Mouse (Mus musculus) left cerebral cortex, adult 2 months (tissue): ENCODE measurements around the gene Stox2. TPM values are rescaled to one million over a fixed set of nuclear protein-coding genes. Genes with fewer than 3 reads are reported as not detected.
A peak's percentile ranks its signal among the peaks of the same experiment; 100 is the strongest.

Experiments
- DNase-seq, 2 experiments: peaks; one replicate each; pipeline ENCODE4 v3.0.0; 2021 to 2022; ENCODE audit warnings: low spot score in 2 of 2, mixed read lengths in 1 of 2; ENCODE audit errors: extremely low spot score in 1 of 2
- H3K27ac ChIP-seq: fragments of 200-600 bp; 2 replicates; pipeline ENCODE4 v1.8.1; 2022
- H3K4me3 ChIP-seq: fragments of 200-600 bp; 2 replicates; pipeline ENCODE4 v1.8.1; 2022
- CTCF ChIP-seq: fragments of 200-600 bp; IDR thresholded peaks from 2 replicates; pipeline ENCODE4 v1.8.1; 2022; ENCODE audit warnings: antibody characterized with exemption, mild to moderate bottlenecking, moderate library complexity
- intact Hi-C: fragments of 180-260 bp; cut with DNase I; formaldehyde crosslinking; loops from one replicate; pipeline ENCODE4 v1.15.1; 2025
- total RNA-seq, 2 experiments: library from RNA; stranded (reverse); gene quantifications; 2 replicates each; pipeline ENCODE4 v1.2.3; 2021

Gene Stox2
- total RNA-seq, 2 experiments from 2014 or later, result 81.5 to 92.1 TPM

DNA sequence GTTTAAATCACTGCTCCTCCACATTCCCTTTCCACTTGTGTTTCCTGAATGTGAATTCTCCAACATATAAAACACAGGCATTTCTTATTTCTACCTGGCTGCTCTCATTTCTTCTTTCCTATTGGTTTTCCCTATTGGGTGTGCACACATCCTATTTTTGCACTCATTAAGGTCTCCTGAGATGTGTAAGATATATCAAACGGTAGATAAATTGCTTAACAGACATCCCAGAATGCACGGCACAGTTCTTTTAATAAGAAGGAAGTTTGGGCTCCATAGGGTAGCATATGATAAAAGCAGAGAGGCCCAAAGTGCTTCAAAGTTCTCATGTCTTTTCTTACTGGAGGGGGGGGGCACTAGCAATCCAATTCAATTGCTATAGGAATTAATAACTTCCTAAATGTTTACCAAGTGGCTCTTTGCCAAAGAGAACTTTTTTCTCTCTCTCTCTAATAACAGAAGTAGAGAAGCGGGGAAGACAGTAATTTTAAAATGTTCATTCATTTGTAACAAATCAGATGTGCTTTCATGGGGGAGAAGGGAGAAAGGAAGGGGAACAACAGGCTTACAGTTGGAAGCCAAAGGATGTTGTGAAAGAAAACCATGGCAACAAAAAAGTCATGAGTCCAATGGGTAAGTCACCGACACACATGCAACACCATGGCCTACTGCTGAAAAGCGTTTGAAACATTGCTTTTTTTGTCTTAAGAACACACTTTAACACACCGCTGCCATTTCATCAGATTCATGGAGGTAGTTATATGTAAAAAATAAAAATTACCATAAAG lies 263.2 kb downstream of the Stox2 start:
- intact Hi-C loops, result no loop called here
- no peak for DNase-seq
- no peak for TF ChIP-seq CTCF
- no peak overlapping the region for H3K4me3 ChIP-seq
- H3K27ac ChIP-seq, result no peak overlapping the region

- TF ChIP-seq CTCF, result no peak
- intact Hi-C loops, result no loop called here
- DNase-seq, result no peak
- no peak overlapping the region for H3K4me3 ChIP-seq
- H3K27ac ChIP-seq, result no peak overlapping the region
Measured at GRCm38 (mm10) chr8:47182292-47182691, 263.9 kb downstream of the Stox2 start.

DNA sequence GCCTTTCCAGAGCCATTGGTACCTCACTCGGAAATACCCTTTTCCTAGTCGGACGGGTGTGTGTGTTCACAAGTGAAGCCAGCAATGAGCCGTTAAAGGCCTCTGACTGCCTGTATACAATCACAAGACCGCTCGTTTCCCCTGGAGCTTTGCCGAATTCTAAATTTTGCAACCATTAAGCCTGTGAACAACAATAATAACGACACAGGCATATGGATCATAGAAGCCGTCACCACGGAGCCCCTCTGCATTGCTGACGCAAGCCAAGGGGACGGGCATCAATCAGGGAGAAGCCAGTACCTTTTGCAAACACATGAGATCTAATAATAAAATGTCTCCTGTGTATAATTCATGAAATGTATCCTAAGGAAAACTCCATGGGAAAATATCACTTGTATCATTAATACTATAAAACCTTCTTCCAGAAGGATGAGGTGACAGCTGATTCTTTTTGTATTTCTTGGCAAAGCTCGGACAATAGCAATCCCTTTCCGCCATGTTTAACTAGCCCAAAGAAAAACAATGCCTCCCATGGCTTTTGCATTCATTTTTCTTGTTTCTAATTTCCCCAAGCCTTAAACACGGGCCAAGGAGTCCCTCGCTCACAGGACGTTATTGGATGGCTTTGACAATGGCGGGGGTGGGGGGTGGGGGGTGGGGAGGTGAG lies 265.0 kb downstream of the Stox2 start:
- intact Hi-C loops, result no loop called here
- Histone ChIP-seq H3K27ac (no peak overlapping the region), H3K4me3 (no peak overlapping the region)
- no peak for TF ChIP-seq CTCF
- DNase-seq, result no peak

- intact Hi-C loops, result no loop called here
- no peak for DNase-seq
- no peak for TF ChIP-seq CTCF
- Histone ChIP-seq H3K4me3 (no peak overlapping the region), H3K27ac (no peak overlapping the region)
Measured at GRCm38 (mm10) chr8:47180181-47180580, 266.0 kb downstream of the Stox2 start.

DNA sequence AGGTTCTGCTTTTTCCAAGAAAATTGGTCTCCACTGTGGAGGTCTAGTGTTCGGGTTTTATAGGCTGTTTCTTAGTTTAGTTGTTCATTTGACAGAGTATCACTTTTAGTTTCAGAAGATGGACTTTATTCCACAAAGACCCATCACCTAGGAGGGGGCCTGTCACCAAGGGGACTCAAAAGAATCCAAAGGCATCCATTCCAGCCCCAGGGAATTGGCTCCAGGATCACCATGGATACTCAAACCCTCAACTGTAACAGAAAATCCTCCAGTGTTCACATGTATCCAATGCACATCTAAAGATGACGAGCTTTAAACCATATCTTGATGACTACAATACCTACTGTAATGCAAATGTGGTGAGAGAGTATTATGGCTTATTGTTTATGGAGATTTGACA lies 267.4 kb downstream of the Stox2 start:
- DNase-seq, result no peak
- no peak overlapping the region for H3K4me3 ChIP-seq
- H3K27ac ChIP-seq, result no peak overlapping the region
- TF ChIP-seq CTCF, result no peak
- intact Hi-C loops, result no loop called here

DNA sequence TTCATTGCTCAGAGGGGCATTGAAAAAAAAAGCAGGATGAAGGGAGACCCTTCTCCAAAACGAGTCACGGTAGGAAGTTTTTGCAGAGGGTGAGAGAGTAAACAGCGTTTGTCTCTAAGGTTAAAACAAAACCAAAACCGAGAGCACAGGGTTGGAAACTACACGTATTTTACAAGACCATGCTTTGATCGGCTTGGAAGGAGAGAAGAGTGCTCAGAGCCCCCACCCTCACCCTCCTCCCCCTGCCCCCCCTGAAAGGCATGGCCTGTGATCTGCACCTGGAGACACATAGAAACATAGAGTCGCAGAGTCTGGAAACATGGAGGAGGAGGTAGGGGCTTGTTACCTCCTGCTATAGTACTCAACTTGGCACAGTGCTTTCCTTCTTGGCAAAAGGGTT lies 272.3 kb downstream of the Stox2 start:
- no peak for TF ChIP-seq CTCF
- Histone ChIP-seq H3K4me3 (no peak overlapping the region), H3K27ac (no peak overlapping the region)
- DNase-seq, result no peak
- intact Hi-C loops, result no loop called here

DNA sequence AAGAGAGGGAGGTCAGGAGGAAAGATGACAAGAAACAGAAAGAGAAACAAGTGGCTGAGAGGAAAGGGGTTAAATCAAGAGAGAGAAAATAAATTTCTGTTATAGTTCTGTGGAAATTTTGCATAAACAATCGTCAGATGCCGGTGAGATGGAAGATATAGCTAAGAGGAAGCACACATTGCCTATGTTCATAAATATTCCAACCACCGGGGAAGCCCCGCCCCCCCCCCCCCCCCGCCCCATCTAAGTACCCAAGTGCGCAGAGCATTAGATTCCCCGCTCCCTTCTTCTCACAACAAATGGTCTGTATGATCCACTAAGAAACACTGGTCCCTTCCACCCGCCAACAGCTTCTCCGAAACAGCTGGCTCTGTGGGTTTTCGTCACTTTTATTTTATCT lies 273.3 kb downstream of the Stox2 start:
- intact Hi-C loops, result no loop called here
- H3K27ac ChIP-seq, result no peak overlapping the region
- no peak for DNase-seq
- TF ChIP-seq CTCF, result no peak
- no peak overlapping the region for H3K4me3 ChIP-seq

GRCm38 (mm10) chr8:47160688-47161087 lies 285.5 kb downstream of the Stox2 start:
- DNase-seq, result no peak
- Histone ChIP-seq H3K27ac (no peak overlapping the region), H3K4me3 (no peak overlapping the region)
- no peak for TF ChIP-seq CTCF
- intact Hi-C loops, result no loop called here

- Histone ChIP-seq H3K27ac (no peak overlapping the region), H3K4me3 (no peak overlapping the region)
- intact Hi-C loops, result no loop called here
- DNase-seq, result no peak
- TF ChIP-seq CTCF, result peak; percentile 21; the same call in 1 of the 2 replicates
Measured at GRCm38 (mm10) chr8:47154521-47154920, 291.6 kb downstream of the Stox2 start.

DNA sequence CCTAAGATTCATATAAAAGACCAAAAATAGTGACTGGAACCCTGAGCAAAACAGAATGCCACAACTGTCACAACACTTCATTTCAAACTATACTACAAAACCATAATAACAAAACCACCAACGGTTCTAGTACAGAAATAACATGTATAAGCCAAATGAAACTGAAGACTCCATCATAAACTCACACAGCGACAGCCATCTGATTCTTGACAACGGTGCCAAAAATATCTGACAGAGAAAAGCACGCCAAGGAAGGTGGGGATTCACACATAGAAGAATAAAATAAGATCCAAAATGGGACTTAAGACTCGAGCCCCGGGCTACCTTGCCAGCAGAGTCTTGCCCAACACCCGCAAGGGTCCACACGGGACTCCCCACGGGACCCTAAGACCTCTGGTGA lies 300.9 kb downstream of the Stox2 start:
- Histone ChIP-seq H3K27ac (no peak overlapping the region), H3K4me3 (no peak overlapping the region)
- intact Hi-C loops, result no loop called here
- no peak for DNase-seq
- TF ChIP-seq CTCF, result no peak

DNA sequence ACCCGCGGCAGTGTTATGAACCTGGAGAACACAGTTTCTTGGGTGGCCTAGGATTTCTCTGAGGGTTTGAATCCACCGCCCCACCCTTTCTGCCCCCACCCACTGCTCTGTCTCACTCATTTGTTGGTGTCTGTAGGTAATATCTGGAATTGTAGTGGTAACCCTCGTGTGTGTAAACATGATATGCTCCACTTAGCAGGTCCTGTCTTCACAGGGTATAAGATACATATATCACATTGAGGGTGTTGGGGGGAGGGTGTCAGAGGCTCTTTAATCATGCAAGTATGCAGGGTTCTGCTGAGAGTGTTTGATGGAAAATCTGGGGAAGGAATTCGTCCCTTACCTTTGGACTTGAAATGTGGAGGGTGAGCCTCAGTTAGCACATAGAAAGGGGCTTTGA lies 310.1 kb downstream of the Stox2 start:
- no peak for TF ChIP-seq CTCF
- intact Hi-C loops, result no loop called here
- no peak for DNase-seq
- Histone ChIP-seq H3K27ac (no peak overlapping the region), H3K4me3 (no peak overlapping the region)

DNA sequence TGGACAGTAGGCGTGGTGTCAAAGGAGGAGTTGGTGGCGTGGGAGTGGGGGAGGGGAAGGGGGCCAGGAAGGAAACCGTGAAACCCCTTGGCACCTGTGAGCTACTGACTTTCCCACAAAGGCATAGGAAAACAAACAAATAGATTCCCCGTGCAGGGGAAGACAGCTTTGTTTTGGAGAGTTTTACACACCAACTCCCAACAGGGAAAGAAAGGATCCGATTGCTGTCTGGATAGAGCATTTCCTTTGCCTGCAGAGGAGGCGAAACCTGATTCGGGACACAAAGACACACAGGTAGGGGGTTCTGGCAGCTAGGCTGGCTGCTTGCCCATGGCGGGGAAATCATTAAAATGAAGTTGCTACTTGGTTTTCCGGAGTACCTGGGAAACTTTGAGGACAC lies 310.6 kb downstream of the Stox2 start:
- intact Hi-C loops, result no loop called here
- TF ChIP-seq CTCF, result no peak
- Histone ChIP-seq H3K27ac (no peak overlapping the region), H3K4me3 (no peak overlapping the region)
- no peak for DNase-seq

DNA sequence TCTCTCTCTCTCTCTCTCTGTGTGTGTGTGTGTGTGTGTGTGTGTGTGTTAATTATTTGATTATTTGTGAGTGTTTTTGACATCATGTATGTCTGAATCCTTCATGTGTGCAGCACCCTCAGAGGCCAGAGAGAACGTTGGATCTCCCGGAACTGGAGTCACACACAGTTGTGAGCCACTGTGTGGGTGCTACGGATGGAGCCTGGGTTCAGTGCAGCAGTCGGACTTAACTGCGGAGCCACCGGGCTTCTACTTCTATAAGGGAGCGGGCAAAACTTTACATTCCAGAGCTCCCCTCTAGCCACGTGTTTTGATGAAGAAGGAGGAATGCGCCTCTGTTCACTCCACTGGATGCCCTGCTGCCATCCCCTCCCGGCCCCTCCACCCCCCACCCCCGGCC lies 311.4 kb downstream of the Stox2 start:
- intact Hi-C loops, result no loop called here
- no peak for TF ChIP-seq CTCF
- Histone ChIP-seq H3K27ac (no peak overlapping the region), H3K4me3 (no peak overlapping the region)
- DNase-seq, result no peak
